ENCODE assay signal across 10 mouse cellular contexts in the genomic region with DNA sequence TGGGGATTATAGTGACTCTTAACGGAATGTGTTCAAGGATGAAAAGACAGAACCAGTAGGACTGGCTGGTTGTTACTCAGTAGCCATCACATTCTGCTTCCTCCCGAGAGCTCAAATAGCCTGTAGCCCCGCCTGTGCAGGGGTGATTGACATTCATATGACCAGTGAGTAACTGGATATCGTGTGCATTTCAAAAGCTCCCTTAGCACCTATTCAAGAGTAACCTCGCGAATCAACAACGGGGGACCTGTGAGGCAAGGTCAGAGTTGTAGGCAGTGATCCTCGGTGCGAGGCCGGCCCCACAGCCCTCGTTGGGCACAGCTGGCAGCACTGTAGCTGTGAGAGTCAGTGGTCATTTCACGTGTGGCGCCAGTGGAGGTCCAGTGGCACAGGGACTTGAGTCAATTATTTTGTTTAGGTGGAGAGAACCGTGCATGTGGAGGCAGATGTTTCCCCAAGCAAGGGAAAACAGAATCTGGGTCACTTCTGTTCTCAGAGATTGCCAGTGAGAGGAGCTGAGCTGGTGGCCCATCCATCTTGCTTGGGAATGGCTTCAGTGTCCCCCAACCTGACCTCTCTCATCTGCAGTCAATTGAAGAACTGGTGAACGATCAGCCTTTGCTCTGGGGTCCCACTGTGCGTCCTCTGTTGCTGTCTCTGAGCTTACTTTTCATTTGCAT. TPM values are rescaled to one million over a fixed set of nuclear protein-coding genes. Genes with fewer than 3 reads are reported as not detected.
DNase-seq lines count a peak whose midpoint lies in the region; ATAC-seq lines count a peak whose summit lies in the region.
"Had no signal": no experiment of that assay in that cellular context is flagged by ENCODE, and none has a peak within 500 bp of the region (broad histone marks: within the 10 kb centered on the region; RNA-seq: fewer than 3 reads in every experiment).

No protein-coding gene starts in this region.

- H3K4me2 ChIP-seq in hindbrain, embryonic 11.5 days (replicated peaks; ENCODE audit: low read depth, low read length), result no peak overlapping the region
- H3K4me2 ChIP-seq in liver, embryonic 12.5 days, result peak overlapping the region; percentile 61
- H3K4me2 ChIP-seq: limb, embryonic 15.5 days had no signal

- no peak overlapping the region for H3K9ac ChIP-seq in hindbrain, embryonic 11.5 days (ENCODE audit: low read depth, low read length)
- H3K9ac ChIP-seq in liver, embryonic 12.5 days, result peak overlapping the region; percentile 15
- H3K9ac ChIP-seq: limb, embryonic 15.5 days had no signal

- peaks cover 33% of the 10 kb centered on the region for H3K4me1 ChIP-seq in hindbrain, embryonic 10.5 days (replicated peaks)
- no peaks in the 10 kb centered on the region for H3K4me1 ChIP-seq in hindbrain, embryonic 11.5 days (replicated peaks; ENCODE audit: control insufficient read depth, insufficient read depth, low read length)
- peaks cover 87% of the 10 kb centered on the region for H3K4me1 ChIP-seq in liver, embryonic 12.5 days

- no peaks in the 10 kb centered on the region for H3K36me3 ChIP-seq in hindbrain, embryonic 10.5 days
- no peaks in the 10 kb centered on the region for H3K36me3 ChIP-seq in hindbrain, embryonic 11.5 days (ENCODE audit: control insufficient read depth, insufficient read depth, low read length)
- H3K36me3 ChIP-seq in liver, embryonic 12.5 days, result no peaks in the 10 kb centered on the region
- H3K36me3 ChIP-seq: heart, embryonic 10.5 days; limb, embryonic 15.5 days had no signal

- peak; percentile 10 for DNase-seq in hindbrain, embryonic 10.5 days (ENCODE audit: low spot score)
- no peak for DNase-seq in hindbrain, embryonic 11.5 days (ENCODE audit: low spot score)
- DNase-seq in urinary bladder, postnatal 14 days (ENCODE audit: low spot score), result peak; percentile 29
- no peak for DNase-seq in urinary bladder, postnatal 4 days (ENCODE audit: low spot score in 2 of 2)
- peak; percentile 38 for DNase-seq in thymus, postnatal 4 days
- DNase-seq in c-Kit-positive CD71-positive TER-119-positive erythroid progenitor cells, embryonic 14.5 days (ENCODE audit: low spot score), result no peak
- DNase-seq in cerebellum, adult 9-10 months, result no peak

- peaks cover 7% of the 10 kb centered on the region; the same call in 1 of the 2 replicates for H3K27me3 ChIP-seq in hindbrain, embryonic 10.5 days (ENCODE audit: insufficient read depth, poor library complexity, severe bottlenecking)
- no peaks in the 10 kb centered on the region for H3K27me3 ChIP-seq in hindbrain, embryonic 11.5 days (ENCODE audit: control insufficient read depth, insufficient read depth, low read length)
- H3K27me3 ChIP-seq in liver, embryonic 12.5 days (replicated peaks), result no peaks in the 10 kb centered on the region

- 0 out of 2 replicates have a peak, but pooled peaks cover 3% of the 10 kb centered on the region for H3K9me3 ChIP-seq in hindbrain, embryonic 10.5 days
- no peaks in the 10 kb centered on the region for H3K9me3 ChIP-seq in hindbrain, embryonic 11.5 days (ENCODE audit: control insufficient read depth, low read length)
- 0 out of 2 replicates have a peak, but pooled peaks cover 3% of the 10 kb centered on the region for H3K9me3 ChIP-seq in liver, embryonic 12.5 days (replicated peaks)
- H3K9me3 ChIP-seq: limb, embryonic 15.5 days had no signal

- WGBS in hindbrain, embryonic 10.5 days, result 59% methylated on average over 16 of the region's 16 CpGs
- WGBS in hindbrain, embryonic 11.5 days, result 52% methylated on average over 16 of the region's 16 CpGs
- WGBS in liver, embryonic 12.5 days (ENCODE audit: insufficient replicate concordance), result 46% methylated on average over 16 of the region's 16 CpGs

- ATAC-seq in hindbrain, embryonic 11.5 days (ENCODE audit: low FRiP score), result no peak
- no peak for ATAC-seq in liver, embryonic 12.5 days

- no peak overlapping the region for H3K4me3 ChIP-seq in hindbrain, embryonic 10.5 days
- no peak overlapping the region for H3K4me3 ChIP-seq in hindbrain, embryonic 11.5 days (ENCODE audit: low read depth, low read length)
- peak overlapping the region; percentile 44; the same call in 1 of the 2 replicates for H3K4me3 ChIP-seq in liver, embryonic 12.5 days
- H3K4me3 ChIP-seq: heart, embryonic 10.5 days; limb, embryonic 15.5 days had no signal

- H3K27ac ChIP-seq in hindbrain, embryonic 10.5 days, result no peak overlapping the region
- H3K27ac ChIP-seq in hindbrain, embryonic 11.5 days (ENCODE audit: low read depth, low read length), result no peak overlapping the region
- peak overlapping the region; percentile 79 for H3K27ac ChIP-seq in liver, embryonic 12.5 days
- H3K27ac ChIP-seq: limb, embryonic 15.5 days had no signal

RNA-seq across cellular contexts. Expression of a gene that starts 41.1 kb away (rescaled TPM):
- 0.90 and 1.0 TPM in 2 replicates for polyA plus RNA-seq in hindbrain, embryonic 10.5 days (2016; fragmentation: Nextera tagmentation; extraction: Ambion mirVana)
- polyA plus RNA-seq in hindbrain, embryonic 11.5 days (2014; fragmentation: Nextera tagmentation; extraction: Ambion mirVana), result 0.70 and 1.3 TPM in 2 replicates
- 1.4 and 1.6 TPM in 2 replicates for polyA plus RNA-seq in liver, embryonic 12.5 days (2016; fragmentation: Nextera tagmentation; extraction: Ambion mirVana)

RNA-seq across cellular contexts. Expression of a gene that starts 50.8 kb away (rescaled TPM):
- not detected in 2 replicates for polyA plus RNA-seq in hindbrain, embryonic 10.5 days (2016; fragmentation: Nextera tagmentation; extraction: Ambion mirVana)
- not detected in 2 replicates for polyA plus RNA-seq in hindbrain, embryonic 11.5 days (2014; fragmentation: Nextera tagmentation; extraction: Ambion mirVana)
- polyA plus RNA-seq in liver, embryonic 12.5 days (2016; fragmentation: Nextera tagmentation; extraction: Ambion mirVana), result not detected in 2 replicates
- polyA plus RNA-seq: heart, embryonic 10.5 days; limb, embryonic 15.5 days had no signal

Comparison
In these comparisons a context has a peak if more than half of its experiments do, and no peak if none do; other contexts are left out.
1. DNase-seq: peak in hindbrain, embryonic 10.5 days (single experiment), urinary bladder, postnatal 14 days (single experiment) and thymus, postnatal 4 days (single experiment); none in hindbrain, embryonic 11.5 days (single experiment), urinary bladder, postnatal 4 days (0 of 2), c-Kit-positive CD71-positive TER-119-positive erythroid progenitor cells, embryonic 14.5 days (single experiment) and cerebellum, adult 9-10 months (single experiment).